Mouse (Mus musculus) left cerebral cortex, adult 9 months (tissue): Measurements from ENCODE around the gene Trpv2.

ENCODE experiments used
- DNase-seq, 2 experiments: peaks; one replicate each; pipeline ENCODE4 v3.0.0; 2022; ENCODE audit warnings: low spot score in 2 of 2

Trpv2 gene

DNA sequence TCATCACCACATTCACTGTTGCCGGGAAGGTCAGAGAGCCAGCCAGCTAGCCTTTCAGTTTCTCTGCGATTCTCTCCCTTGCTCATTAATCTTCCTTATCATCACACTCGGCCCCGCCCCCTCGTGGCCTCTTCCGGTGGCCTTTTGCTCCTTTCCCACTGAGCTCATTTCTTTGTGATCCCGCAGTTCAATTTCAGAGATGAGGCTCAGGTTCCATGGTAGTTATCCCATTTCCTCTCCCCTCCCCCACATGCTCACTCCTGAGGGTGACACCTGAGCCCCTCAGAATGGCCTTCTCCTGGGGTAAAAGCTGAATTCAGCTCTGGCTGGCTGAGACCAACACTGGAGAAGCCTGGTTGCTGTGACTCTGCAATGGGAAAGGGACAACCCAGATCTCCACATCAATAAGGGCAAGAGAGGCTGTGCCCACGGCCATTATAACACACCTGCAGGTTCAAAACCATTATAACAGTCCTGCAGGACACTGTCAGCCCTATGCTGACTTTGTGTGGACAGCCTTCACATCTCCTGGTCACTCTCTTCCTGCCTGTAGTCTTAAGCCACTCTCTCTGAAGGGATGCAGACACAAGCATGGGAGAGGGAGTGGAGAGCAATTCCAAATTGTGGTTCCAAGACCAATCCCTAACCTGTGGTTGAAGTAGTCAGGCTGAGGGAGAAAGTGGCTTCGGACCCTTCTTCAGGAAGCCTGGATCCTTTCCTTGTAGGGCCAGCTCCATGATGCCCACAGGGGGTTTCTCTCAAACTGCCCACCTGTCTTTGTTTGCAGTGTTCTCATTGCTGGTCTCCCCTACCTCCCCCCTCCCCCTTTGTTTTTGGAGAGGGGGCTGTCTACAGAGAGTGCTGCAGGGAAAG is 55.3 kb downstream of the Trpv2 start:
- DNase-seq, result no peak

DNA sequence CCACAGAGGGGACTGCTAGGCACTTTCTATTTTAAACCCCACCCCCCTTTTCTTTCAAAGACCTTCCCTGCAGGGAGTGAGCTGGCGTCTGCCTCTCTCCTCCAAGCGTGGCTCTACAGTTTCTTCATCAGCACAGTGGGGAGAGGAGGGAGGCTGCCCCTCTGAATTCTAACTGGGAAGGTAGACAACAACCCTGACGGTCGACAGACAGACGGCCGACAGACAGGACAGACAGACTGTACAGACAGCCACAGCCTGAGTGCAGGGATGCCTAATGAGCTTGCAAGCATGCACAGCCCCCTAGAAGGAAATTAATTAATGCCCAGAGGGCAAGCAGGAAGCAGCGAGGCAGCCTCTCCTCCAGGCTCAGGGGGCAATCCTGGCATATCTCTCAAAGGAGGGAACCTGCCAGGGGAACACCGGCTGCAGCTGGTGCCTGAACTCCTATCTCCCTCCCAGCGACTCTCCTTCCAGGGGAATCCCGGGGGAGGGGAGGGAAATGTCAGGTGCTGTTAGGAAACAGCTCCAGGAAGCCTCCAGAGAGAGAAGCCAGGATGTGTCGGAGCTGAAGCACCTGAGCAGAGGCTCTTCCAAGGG is 56.0 kb downstream of the Trpv2 start:
- DNase-seq, result no peak

DNA sequence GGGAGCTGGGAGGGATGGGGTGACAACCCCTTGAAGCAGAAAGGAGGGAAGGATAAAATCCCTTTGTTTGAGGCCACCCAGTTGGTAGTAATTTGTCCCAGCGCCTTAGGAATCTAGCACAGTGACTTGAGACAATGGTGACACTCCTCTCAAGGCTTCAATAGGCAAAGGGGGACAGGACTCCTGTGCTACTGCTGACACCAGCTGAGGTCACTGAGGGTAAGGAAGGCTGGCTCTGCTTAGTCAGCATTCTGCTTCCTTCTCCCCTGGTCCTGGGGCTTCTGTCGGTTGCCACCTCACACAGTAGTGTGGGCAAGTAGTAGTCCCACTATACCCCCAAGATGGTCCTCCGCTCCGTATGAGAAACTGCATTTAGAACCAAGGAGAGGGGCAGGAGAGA is 56.9 kb downstream of the Trpv2 start:
- DNase-seq, result no peak

DNA sequence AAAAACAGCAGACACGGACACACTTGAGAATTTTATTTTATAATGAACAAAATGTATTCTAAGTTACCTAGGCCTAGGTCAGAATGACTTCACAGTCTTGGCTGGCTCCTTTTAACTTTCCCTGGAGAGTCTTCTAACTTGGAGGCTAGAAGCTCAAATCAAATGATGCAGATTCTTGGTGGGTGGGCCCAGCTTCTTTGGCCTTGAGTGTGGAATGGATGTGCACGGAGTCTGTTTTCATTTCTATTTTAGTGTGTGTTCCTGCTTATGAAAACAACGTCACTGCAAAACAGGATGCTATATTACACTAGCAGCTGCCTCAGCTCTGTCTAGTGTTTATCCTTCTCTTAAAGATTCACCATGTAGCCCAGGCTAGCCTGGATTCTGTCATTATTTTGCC is 61.1 kb downstream of the Trpv2 start:
- DNase-seq, result no peak

- DNase-seq, result no peak
Observed at GRCm38 (mm10) chr11:62636105-62636839, 62.0 kb downstream of the Trpv2 start.

- peak; percentile 73 for DNase-seq
Observed at GRCm38 (mm10) chr11:62636840-62637221, 62.5 kb downstream of the Trpv2 start.

DNA sequence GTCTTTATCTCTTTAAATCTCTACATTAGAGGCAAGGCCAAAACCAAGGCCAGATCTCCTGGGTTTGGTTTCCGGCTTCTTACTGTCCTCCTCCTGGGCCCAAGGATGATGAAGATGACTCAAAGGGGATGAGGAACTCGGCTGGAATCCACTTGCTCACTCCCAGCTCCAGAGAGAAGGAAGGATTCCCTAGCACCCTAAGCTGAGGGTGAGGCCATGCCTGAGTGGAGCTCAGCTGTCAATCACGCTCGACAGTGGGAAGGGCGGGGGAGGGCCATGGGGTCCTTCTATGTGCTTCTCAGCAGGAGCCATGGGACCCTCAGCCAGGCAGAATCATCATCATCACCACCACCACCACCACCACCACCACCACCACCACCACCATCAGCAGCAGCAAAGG is 63.1 kb downstream of the Trpv2 start:
- DNase-seq, result no peak

GRCm38 (mm10) chr11:62637806-62638205 is 63.5 kb downstream of the Trpv2 start:
- DNase-seq, result no peak

GRCm38 (mm10) chr11:62638402-62638801 is 64.1 kb downstream of the Trpv2 start:
- DNase-seq, result no peak

DNA sequence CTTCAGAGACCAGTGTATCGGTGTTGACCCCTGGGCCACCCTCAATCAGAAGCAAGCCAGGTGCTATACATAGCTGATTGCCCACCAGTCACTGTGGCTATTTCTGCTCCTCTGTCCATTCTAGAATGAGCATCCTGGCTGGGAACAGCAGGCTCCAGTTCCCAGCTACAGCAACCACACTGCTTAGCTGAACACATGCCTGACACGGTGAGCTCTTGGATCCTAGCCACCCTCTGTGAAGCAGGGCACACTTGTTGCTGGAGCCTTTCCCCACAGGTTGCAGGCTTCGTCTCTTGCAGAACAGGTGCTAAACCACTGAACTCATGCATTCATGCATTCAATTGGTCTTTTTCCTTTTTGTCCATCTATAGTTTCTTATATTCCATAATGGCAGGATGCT is 66.1 kb downstream of the Trpv2 start:
- no peak for DNase-seq

DNA sequence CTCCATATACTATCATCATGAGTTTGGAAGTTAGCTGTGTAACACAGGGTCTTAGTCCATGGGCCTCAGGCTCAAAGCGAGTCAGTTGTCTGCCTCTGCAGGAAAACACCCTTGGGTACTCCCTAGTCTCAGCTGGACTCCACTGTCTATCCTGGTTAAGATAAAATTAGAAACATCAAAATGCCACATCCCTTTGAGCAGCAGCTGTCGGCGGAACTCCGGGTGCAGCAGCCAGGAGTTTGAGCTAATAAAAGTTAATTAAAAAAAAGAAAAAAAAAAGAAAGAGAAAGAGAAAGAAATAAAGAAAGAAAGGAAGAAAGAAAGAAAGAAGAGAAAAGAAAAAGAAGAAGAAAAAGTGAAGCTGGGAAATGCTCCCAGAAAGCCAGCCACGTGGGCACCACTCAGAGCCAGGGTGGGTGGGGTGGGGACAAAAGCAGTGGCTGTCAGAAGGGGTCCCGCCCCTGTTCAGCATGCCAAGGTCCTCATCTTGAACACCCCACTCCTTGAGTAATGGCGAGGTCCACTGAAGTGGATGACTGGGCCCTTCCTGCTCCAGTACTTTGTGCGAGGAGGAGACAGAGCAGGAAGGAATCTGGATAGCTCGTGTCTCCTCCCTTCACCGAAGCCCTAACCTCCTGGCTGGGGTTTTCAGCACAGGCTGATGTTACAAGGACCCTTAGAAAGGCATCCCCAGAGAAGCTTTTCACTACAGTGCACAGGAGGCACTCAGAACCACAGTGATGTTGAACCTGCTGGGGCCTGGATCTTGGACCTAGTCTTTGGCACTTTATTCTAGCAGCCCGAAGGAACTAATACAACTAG is 67.9 kb downstream of the Trpv2 start:
- no peak for DNase-seq

- DNase-seq, result no peak
Observed at GRCm38 (mm10) chr11:62643011-62643631, 68.8 kb downstream of the Trpv2 start.

DNA sequence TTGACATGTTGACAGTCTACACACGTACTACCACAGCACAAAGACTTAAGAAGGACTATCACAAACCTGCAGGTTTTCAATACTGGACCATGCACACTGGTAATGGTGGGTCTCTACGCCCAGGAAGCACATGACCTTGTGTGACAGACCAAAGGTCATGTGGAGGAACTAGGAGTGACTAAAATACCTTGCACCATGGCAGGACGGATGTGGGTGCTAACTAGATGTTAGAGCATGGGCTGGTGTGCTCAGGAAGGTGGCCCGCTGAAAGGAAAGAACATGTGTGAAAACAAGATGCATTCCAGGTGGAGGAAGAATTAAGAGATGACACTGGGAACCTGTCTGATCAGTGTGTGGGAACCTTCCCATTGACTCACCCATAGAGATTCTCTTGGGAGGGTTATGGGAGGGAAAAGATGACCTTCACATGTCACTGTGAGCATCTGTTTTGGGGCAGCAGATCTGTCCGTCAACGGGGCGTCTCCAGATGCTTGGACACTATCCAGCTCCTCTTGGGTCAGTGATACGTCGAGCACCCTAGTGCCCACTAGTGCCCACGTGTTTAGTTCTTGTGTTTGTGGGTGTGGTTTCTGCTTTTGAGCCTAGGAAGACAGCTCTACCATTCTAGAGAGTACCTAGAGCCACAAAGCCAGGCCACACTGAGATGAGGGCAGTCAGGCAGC is 69.5 kb downstream of the Trpv2 start:
- DNase-seq, result no peak

DNA sequence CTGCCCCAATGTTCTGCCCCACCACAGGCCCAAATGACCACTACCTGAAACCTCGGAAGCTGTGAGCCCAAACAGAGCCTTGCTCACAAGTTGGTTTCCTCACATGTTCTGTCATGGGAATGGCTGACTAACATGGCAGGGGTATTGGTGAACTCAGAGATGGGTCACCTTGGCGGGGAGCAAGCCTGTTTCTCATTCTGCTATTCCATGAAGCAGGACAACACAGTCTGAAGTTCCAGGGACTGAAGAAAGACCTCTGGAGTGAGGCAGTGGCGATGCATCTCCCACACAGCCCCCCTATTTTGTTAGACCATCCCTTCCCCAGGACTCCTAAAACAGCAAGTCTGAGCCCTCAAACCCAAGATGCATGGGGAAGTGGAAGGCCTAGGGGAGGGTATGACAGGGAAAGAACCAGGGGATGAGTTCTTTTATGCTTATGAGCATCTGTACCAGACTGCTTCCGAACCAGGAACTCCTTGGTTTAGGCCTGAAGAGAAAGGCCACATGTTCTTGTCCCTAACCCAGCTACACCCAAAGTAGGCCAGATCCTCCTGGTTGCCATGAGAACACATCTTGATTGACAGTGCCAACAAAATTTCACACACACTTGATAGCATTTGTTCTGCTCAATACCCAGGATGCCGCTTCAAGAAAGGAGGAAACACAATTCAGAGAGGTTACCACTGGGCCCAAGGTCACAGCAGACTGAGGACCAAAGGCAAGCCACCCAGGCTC is 70.5 kb downstream of the Trpv2 start:
- no peak for DNase-seq

DNA sequence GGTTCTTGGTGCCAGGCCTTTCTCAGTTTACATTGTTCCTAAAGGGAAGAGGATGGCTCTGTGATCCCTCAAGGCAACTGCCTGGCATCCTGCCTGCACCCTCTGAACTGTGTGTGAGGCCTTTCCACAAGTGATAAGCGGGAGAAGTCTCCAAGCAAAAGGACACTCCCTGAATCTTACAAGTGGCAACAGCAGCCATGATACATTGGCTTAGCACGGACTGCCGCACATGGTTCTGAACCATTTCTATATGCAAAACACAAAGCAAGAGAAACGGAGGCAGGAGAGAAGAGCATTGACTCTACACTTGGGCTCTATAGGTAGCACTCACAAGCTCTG is 71.0 kb downstream of the Trpv2 start:
- no peak for DNase-seq

GRCm38 (mm10) chr11:62645732-62646494 is 71.6 kb downstream of the Trpv2 start:
- DNase-seq, result peak in 1 of 2 experiments; percentile 73

DNA sequence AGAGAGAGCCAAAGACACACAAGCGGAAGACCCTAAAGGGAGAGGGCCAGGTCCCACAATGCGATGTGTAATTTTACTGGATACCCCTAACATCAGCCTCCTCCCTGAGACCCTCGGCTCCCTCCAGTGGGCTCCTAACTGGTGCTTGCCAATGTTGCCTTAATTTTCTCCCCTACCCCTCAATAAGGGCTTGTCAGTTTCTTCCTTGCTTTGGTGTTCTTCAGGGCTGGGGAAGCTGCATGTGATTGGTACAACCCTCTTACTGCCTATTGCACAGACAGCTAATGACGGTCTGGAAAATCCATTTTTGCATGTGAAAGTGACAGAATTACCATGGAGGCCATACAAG is 72.2 kb downstream of the Trpv2 start:
- no peak for DNase-seq

- no peak for DNase-seq
Observed at GRCm38 (mm10) chr11:62646958-62647515, 72.8 kb downstream of the Trpv2 start.
